Mouse (Mus musculus): ENCODE measurements at regions not wholly inside any gene's neighbourhood (a gene's known extent, or its start where the extent isn't known, plus 50 kb on each side); places are given as distances from the start of the nearest gene placed in this dataset.

- Histone ChIP-seq H3K36me3 (no peaks in the 10 kb centered on the region), H3K9ac (no peak overlapping the region), H3K4me1 (replicated peaks) (no peaks in the 10 kb centered on the region), H3K27ac (no peak overlapping the region), H3K27me3 (replicated peaks) (no peaks in the 10 kb centered on the region), H3K9me3 (no peaks in the 10 kb centered on the region), H3K4me3 (replicated peaks) (no peak overlapping the region), H3K4me2 (replicated peaks) (no peak overlapping the region)
- ATAC-seq, result no peak
- 79% methylated on average over 3 of the region's 3 CpGs for WGBS
Measured at GRCm38 (mm10) chr13:84060453-84060834, 161.7 kb upstream of the Tmem161b start.

GRCm38 (mm10) chr13:84060906-84061305, 161.2 kb upstream of the Tmem161b start:
- no peak overlapping the region for H3K4me2 ChIP-seq (replicated peaks)
- no peak for ATAC-seq
- 87% methylated on average over 3 of the region's 3 CpGs for WGBS
- no peak overlapping the region for H3K27ac ChIP-seq
- H3K9me3 ChIP-seq, result no peaks in the 10 kb centered on the region
- H3K36me3 ChIP-seq, result no peaks in the 10 kb centered on the region
- no peaks in the 10 kb centered on the region for H3K4me1 ChIP-seq (replicated peaks)
- H3K4me3 ChIP-seq (replicated peaks), result no peak overlapping the region
- H3K9ac ChIP-seq, result no peak overlapping the region
- no peaks in the 10 kb centered on the region for H3K27me3 ChIP-seq (replicated peaks)

GRCm38 (mm10) chr13:84061820-84062480, 160.1 kb upstream of the Tmem161b start:
- H3K4me1 ChIP-seq (replicated peaks), result no peaks in the 10 kb centered on the region
- H3K4me3 ChIP-seq (replicated peaks), result no peak overlapping the region
- H3K27me3 ChIP-seq (replicated peaks), result no peaks in the 10 kb centered on the region
- no peak overlapping the region for H3K27ac ChIP-seq
- H3K36me3 ChIP-seq, result no peaks in the 10 kb centered on the region
- H3K9ac ChIP-seq, result no peak overlapping the region
- ATAC-seq, result no peak
- WGBS, result 36% methylated on average over 7 of the region's 7 CpGs
- no peaks in the 10 kb centered on the region for H3K9me3 ChIP-seq
- H3K4me2 ChIP-seq (replicated peaks), result no peak overlapping the region

DNA sequence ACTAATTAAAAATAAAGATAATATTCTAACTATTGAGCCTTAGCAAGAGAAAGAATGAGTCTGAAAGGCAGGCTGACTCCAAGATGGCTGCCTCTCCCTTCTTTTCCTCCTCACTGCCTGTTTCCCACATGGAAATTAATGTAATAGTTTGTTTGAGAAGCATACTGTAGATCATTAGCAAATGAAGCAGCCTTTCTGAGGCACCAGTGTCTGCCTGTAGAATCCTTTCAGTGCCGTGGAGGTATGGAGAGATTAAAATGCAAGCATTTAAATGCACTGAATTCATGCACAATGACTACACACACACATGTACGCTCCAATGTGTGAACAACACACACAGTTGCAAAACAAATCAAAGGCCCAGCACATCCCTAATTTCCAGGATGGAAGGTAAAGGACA, 159.5 kb upstream of the Tmem161b start:
- H3K9ac ChIP-seq, result no peak overlapping the region
- H3K4me2 ChIP-seq (replicated peaks), result no peak overlapping the region
- no peak overlapping the region for H3K27ac ChIP-seq
- no peaks in the 10 kb centered on the region for H3K9me3 ChIP-seq
- ATAC-seq, result no peak
- H3K36me3 ChIP-seq, result no peaks in the 10 kb centered on the region
- no peak overlapping the region for H3K4me3 ChIP-seq (replicated peaks)
- no peaks in the 10 kb centered on the region for H3K27me3 ChIP-seq (replicated peaks)
- no peaks in the 10 kb centered on the region for H3K4me1 ChIP-seq (replicated peaks)
- WGBS, result 75% methylated on average over 2 of the region's 2 CpGs

- Histone ChIP-seq H3K27ac (no peak overlapping the region), H3K9me3 (no peaks in the 10 kb centered on the region), H3K9ac (no peak overlapping the region), H3K36me3 (no peaks in the 10 kb centered on the region), H3K4me1 (replicated peaks) (no peaks in the 10 kb centered on the region), H3K4me3 (replicated peaks) (no peak overlapping the region), H3K27me3 (replicated peaks) (no peaks in the 10 kb centered on the region), H3K4me2 (replicated peaks) (no peak overlapping the region)
- ATAC-seq, result no peak
- WGBS, result 31% methylated on average over 2 of the region's 2 CpGs
Measured at GRCm38 (mm10) chr13:84063406-84063805, 158.7 kb upstream of the Tmem161b start.

GRCm38 (mm10) chr13:84064291-84064940, 157.7 kb upstream of the Tmem161b start:
- no peak overlapping the region for H3K27ac ChIP-seq
- 48% methylated on average over 5 of the region's 5 CpGs for WGBS
- H3K4me3 ChIP-seq (replicated peaks), result no peak overlapping the region
- no peaks in the 10 kb centered on the region for H3K36me3 ChIP-seq
- no peak overlapping the region for H3K9ac ChIP-seq
- no peaks in the 10 kb centered on the region for H3K9me3 ChIP-seq
- no peak overlapping the region for H3K4me2 ChIP-seq (replicated peaks)
- H3K4me1 ChIP-seq (replicated peaks), result no peaks in the 10 kb centered on the region
- H3K27me3 ChIP-seq (replicated peaks), result no peaks in the 10 kb centered on the region
- ATAC-seq, result no peak

- Histone ChIP-seq H3K36me3 (no peaks in the 10 kb centered on the region), H3K4me1 (replicated peaks) (no peaks in the 10 kb centered on the region), H3K27ac (no peak overlapping the region), H3K9me3 (no peaks in the 10 kb centered on the region), H3K27me3 (replicated peaks) (no peaks in the 10 kb centered on the region), H3K4me2 (replicated peaks) (no peak overlapping the region), H3K4me3 (replicated peaks) (no peak overlapping the region), H3K9ac (no peak overlapping the region)
- 66% methylated on average over 8 of the region's 8 CpGs for WGBS
- ATAC-seq, result no peak
Measured at GRCm38 (mm10) chr13:84065256-84065898, 156.7 kb upstream of the Tmem161b start.

DNA sequence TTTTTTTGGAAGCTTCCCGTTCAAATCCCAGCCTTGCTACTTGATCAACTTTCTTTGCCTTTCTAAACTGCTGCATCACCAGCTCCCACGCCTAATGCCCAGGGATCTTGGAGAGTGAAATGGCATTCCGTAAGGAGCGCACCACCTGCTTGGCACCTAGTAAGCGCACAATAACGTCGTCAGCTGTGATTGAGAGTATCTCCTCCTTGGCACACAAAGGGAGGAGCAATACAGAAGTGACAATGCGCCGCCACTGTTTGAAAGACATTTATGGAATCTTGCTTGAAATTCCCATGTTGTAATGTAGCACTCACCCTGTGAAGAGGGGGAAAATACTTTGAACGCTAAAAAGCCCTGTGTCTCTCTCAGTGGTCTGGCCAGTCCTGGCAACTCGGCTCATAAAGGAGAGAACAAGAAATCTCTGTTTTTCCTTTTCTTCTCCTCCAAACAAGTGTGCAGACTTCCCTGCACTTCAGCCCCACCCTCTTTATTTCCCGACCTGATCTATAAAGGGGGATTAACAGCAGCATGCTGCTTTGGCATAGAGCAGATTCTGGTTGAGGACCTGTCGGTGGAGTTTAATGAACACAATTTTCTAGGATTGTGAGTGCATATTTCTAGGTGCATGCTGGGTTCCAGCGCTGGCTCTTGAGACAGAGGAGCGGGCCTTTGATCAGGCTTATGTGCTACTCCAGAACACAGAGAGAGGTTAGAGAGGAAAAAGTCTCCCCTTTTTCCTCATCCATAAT, 155.7 kb upstream of the Tmem161b start:
- H3K4me3 ChIP-seq (replicated peaks), result no peak overlapping the region
- no peaks in the 10 kb centered on the region for H3K27me3 ChIP-seq (replicated peaks)
- H3K9ac ChIP-seq, result no peak overlapping the region
- no peak for ATAC-seq
- no peak overlapping the region for H3K4me2 ChIP-seq (replicated peaks)
- H3K36me3 ChIP-seq, result no peaks in the 10 kb centered on the region
- no peak overlapping the region for H3K27ac ChIP-seq
- no peaks in the 10 kb centered on the region for H3K9me3 ChIP-seq
- 56% methylated on average over 15 of the region's 15 CpGs for WGBS
- no peaks in the 10 kb centered on the region for H3K4me1 ChIP-seq (replicated peaks)

- Histone ChIP-seq H3K36me3 (no peaks in the 10 kb centered on the region), H3K27ac (no peak overlapping the region), H3K9me3 (no peaks in the 10 kb centered on the region), H3K4me3 (replicated peaks) (no peak overlapping the region), H3K4me2 (replicated peaks) (no peak overlapping the region), H3K27me3 (replicated peaks) (no peaks in the 10 kb centered on the region), H3K4me1 (replicated peaks) (no peaks in the 10 kb centered on the region), H3K9ac (no peak overlapping the region)
- no peak for ATAC-seq
- WGBS, result 70% methylated on average over 4 of the region's 4 CpGs
Measured at GRCm38 (mm10) chr13:84066960-84067665, 155.0 kb upstream of the Tmem161b start.

- ATAC-seq, result peak; percentile 77
- H3K27me3 ChIP-seq (replicated peaks), result no peaks in the 10 kb centered on the region
- H3K4me1 ChIP-seq (replicated peaks), result no peaks in the 10 kb centered on the region
- H3K36me3 ChIP-seq, result no peaks in the 10 kb centered on the region
- H3K9me3 ChIP-seq, result no peaks in the 10 kb centered on the region
- WGBS, result 60% methylated on average over 1 of the region's 1 CpGs
- no peak overlapping the region for H3K4me2 ChIP-seq (replicated peaks)
- H3K4me3 ChIP-seq (replicated peaks), result no peak overlapping the region
- H3K27ac ChIP-seq, result no peak overlapping the region
- no peak overlapping the region for H3K9ac ChIP-seq
Measured at GRCm38 (mm10) chr13:84068365-84068764, 153.7 kb upstream of the Tmem161b start.

Data from intestine, embryonic 15.5 days (tissue).